Mouse (Mus musculus): ENCODE data around the gene Pcnx. TPM values are rescaled to one million over a fixed set of nuclear protein-coding genes. Genes with fewer than 3 reads are reported as not detected.
A peak's percentile ranks its signal among the peaks of the same experiment; 100 is the strongest.

Gene Pcnx
- total RNA-seq, 4 experiments from 2014 or later: 79.6 to 96.8 (median 90.7) TPM

DNA sequence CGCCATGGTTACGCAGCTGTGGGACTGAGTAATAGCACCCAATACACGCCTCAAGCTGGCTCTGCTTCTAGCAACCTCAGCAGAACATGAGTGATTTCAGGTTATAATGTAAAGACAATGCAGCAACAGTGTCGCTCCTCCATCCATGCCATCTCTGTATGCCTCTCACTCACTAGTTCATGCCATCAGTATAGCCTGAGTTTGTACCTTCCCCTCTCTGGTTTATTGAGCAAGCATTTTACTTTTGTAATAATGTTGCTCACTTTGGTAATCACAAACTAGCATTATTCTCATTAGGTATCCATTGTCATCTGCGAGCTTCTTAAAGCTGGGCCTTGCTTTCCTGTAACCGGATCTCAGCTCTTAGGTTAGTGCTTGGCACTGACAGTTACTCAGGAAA is 36.2 kb downstream of the Pcnx start:
- DNase-seq (ENCODE audit: low spot score in 2 of 2): no peak

- no peak for DNase-seq (ENCODE audit: low spot score in 2 of 2)
Measured at GRCm38 (mm10) chr12:81904456-81904855, 44.6 kb downstream of the Pcnx start.

- no peak for DNase-seq (ENCODE audit: low spot score in 2 of 2)
Measured at GRCm38 (mm10) chr12:81905865-81906264, 46.0 kb downstream of the Pcnx start.

DNA sequence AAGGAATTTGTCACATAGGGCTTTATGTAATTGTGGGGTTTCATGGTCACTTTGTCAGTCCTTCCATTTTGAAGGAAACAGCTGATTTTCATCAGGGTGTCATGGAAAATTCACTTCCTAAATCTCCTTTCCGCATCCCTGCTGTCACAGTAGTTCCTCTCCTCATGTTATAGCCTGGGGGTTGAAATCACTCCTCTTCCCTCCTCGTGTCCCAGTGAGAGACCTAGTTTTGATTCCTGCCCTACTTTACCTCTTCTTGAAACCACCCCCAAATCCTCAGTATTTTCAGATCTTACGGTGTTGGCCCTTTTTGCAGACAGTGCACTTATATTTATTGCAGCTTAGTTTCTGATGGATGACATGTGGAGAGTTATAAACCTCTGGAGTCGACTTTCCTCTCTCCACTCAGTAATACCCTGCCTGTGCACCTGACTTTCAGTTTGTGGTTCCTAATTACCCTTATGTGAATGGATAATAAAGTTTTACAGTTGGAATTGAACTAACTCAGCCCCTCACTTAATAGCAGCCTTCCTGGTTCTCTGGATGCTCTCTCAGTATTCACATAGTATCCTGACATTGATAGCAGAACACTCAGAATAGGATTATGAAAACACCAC is 48.0 kb downstream of the Pcnx start:
- DNase-seq (ENCODE audit: low spot score in 2 of 2): no peak

GRCm38 (mm10) chr12:81910439-81910838 is 50.6 kb downstream of the Pcnx start:
- no peak for DNase-seq (ENCODE audit: low spot score in 2 of 2)

DNA sequence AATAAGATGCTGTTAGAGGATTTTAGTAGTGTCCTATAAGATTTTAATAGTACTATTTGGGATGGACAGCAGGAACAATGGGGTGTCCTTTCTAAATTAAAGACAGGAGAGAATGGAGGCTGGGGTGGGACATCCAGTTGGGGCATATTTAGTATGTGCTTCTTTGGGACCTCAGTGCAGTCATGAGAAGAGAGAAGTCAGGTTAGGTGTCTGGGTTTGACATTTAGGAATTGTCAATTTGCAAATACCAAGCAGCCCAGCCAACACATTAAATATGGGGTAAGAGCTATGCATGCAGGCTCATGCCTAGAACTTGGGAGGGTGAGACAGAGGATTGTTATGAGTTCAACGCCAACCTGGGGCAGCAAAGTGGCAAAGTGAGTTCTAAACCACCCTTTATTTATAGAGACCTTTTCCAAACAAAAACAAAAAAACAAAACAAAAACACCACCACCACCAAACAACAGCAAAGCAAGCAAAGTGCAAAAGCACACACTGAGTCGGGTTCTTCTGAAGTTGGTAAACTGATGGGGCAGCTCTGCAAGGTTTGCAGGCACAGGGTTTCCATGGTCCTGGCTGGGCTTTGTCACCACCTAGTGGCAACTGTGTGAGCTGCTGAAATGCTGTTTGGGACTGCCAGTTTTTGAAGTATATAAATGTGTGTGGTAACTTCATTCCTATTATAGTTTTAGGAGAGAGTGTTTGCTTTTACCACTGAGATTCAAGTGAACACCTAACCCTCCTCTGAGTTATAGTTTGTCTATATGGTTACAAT is 55.5 kb downstream of the Pcnx start:
- peak in 1 of 2 experiments; percentile 63 for DNase-seq (ENCODE audit: low spot score in 2 of 2)

- DNase-seq (ENCODE audit: low spot score in 2 of 2): no peak
Measured at GRCm38 (mm10) chr12:81918346-81918745, 58.5 kb downstream of the Pcnx start.

DNA sequence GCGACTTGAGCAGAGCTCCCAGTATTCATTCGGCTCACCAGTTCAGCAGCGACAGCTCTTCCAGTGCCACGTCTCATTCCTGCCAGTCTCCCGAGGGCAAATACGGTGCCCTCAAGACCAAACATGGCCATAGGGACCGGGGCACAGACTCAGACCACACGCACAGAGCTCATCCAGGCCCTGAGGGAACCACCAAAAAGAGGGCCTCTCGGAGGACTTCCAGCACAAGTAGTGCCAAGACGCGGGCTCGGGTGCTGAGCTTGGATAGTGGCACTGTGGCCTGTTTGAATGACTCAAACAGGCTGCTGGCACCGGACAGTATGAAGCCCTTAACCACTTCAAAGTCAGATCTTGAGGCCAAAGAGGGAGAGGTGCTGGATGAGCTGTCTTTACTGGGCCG is 59.1 kb downstream of the Pcnx start:
- no peak for DNase-seq (ENCODE audit: low spot score in 2 of 2)

GRCm38 (mm10) chr12:81920027-81920426 is 60.2 kb downstream of the Pcnx start:
- no peak for DNase-seq (ENCODE audit: low spot score in 2 of 2)

GRCm38 (mm10) chr12:81920614-81921013 is 60.8 kb downstream of the Pcnx start:
- DNase-seq (ENCODE audit: low spot score in 2 of 2): no peak

- DNase-seq (ENCODE audit: low spot score in 2 of 2): no peak
Measured at GRCm38 (mm10) chr12:81921785-81922184, 62.0 kb downstream of the Pcnx start.

DNA sequence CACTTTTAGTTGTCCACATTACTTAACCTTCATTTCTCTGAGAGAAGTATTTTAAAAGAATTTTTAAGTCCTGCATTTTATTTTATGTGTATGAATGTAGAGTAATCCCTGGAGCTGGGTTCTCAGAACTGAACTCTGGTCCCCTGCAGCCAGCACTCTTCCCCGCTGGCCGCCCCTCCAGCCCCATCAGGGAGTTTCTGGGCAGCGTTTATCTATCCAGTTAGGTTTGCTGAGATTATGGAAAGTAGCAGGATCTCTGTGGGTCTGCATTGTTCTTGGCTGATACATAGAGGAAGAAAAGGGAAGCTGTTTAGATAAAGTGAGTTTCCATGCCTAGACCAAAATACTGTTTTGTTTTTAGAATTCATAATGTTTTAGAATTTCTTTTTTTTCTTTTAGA is 63.0 kb downstream of the Pcnx start:
- DNase-seq (ENCODE audit: low spot score in 2 of 2): no peak

- no peak for DNase-seq (ENCODE audit: low spot score in 2 of 2)
Measured at GRCm38 (mm10) chr12:81927163-81927562, 67.3 kb downstream of the Pcnx start.

GRCm38 (mm10) chr12:81927643-81928381 is 68.0 kb downstream of the Pcnx start:
- DNase-seq (ENCODE audit: low spot score in 2 of 2): no peak

- DNase-seq (ENCODE audit: low spot score in 2 of 2): no peak
Measured at GRCm38 (mm10) chr12:81928382-81928770, 68.6 kb downstream of the Pcnx start.

DNA sequence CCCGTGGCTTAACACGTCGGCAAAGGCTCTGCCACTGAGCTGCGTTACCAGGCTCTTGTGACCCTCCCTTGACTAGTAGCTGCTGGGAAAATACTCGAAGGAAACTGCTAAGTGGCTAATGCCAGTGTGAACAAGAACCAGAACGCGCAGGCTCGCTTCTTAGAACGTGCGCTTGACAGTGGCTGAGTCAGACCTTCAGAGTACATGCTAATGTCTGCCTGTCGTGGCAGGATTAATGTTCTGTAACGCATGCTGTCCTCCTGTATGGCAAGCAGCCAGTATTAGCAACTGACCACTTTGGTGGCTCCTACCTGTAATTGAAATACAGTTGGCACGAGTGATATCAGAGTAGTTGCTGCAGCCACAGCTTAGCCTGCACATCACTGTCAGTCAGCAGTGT is 72.2 kb downstream of the Pcnx start:
- DNase-seq (ENCODE audit: low spot score in 2 of 2): no peak

DNA sequence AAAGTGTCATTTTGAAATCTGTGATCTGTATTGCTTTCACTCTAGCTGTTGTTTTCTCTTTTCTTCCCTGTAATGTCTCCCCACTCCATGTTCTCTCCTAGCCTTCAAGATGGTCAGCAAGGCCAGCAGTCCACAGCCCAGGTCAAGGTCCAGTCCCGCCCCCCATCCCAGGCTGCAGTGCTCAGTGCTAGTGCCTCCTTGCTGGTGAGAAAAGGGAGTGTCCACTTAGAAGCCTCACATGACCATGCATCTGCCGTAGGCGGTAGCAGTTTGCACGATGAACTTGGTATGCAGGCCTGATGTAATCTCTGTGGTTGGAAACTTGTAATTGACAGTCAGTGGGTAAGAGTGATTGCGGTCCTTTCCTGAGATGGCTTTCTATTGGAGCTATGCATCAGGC is 73.6 kb downstream of the Pcnx start:
- DNase-seq (ENCODE audit: low spot score in 2 of 2): no peak

- DNase-seq (ENCODE audit: low spot score in 2 of 2): no peak
Measured at GRCm38 (mm10) chr12:81934510-81934909, 74.7 kb downstream of the Pcnx start.

DNA sequence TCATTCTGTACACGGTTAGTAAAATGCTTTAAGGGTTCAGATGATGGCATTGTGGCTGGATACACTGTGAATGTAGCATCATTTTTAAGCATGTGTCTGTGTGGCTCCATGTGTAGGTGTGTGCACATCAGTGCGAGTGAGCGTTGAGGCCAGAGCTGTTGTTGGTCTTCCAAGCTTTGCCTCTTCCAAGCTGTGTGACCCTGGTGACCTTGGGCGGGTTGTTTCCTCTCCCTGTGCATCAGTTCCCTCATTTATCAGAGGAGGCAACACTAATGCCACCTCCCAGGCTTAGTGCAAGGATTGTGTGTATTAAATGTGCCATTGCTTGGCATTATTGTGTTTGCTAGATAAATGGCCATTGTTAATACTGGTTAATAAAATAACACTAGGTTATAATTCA is 76.2 kb downstream of the Pcnx start:
- no peak for DNase-seq (ENCODE audit: low spot score in 2 of 2)

DNA sequence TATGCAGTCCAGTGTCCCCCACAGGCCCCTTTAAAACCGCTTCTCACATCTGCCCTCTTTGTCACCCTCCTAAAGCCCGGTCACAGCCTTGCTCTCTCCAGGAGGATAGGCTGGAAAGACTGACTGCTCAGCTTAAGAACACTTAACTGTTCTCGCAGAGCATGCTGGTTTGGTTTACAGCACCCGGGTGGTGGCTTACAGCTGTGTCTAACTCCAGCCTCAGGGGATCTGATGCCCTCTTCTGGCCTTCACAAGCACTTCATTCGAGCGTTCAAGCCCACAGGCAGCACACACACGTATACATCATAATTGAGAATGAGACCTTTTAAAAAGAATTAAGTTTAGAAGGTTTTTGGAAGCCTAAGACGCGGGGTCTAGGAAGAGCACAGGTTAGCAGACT is 81.4 kb downstream of the Pcnx start:
- no peak for DNase-seq (ENCODE audit: low spot score in 2 of 2)

DNA sequence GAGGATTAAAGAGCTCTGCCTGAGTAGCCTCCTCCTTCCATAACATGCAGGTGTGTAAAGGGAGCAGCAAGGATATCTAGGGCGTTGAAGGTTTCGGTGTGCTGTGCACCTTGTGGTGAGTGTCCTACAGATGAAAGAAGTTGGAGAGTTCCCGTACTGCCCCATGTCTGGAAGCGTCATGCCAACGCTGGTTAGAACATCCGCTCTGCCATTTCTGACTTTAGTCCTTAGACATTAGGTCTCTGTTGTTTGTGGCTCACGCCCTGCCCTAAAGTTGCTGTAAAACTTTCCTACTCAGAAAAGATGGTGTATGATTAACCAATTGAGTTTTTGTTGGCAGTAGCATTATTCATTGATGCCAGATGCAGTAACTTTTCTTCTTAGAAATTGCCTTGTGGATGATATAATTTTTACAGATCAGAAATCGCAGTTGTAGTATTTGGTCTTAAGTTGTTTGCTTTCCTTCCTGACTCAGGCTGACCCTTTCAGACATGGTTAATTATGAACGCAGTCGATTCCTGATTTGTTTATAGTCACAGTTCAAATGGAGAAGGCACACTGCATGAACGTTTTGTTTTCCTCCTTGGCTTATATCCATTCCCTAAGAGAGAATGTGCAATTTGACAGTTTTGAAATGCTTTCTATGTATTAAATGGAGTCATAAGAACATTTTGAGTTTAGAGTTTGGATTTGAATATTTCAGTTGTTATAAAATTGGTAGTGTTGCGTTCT is 83.7 kb downstream of the Pcnx start:
- DNase-seq (ENCODE audit: low spot score in 2 of 2): no peak

DNA sequence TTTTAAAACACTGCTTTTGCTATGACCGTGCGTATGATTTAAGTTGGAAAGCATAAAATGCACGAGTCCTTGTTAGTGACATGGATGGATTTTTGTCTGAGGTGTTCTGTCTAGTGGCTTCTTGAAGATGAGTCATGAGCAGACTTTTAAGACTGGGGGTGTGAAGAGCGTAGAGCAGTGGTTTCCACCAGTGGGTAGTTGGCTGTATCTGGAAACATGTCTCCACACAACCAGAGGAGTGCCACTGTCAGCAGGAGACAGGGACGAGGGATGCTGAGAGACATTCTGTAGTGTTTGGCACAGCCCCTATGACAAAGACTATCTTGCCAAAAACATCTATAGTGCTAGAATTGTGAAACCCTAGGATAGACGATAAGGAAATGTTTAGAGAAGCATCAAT is 89.2 kb downstream of the Pcnx start:
- DNase-seq (ENCODE audit: low spot score in 2 of 2): no peak

Measured in left cerebral cortex, adult 8-10 months (tissue).